Mouse (Mus musculus) liver, postnatal 0 days (tissue): ENCODE data around the gene Cd55. TPM values are rescaled to one million over a fixed set of nuclear protein-coding genes. Genes with fewer than 3 reads are reported as not detected.

ENCODE experiments used
- ATAC-seq: fragments of 200-750 bp; cut with Nextera tagmentation; 2 replicates; pipeline ENCODE4 v1.8.0; 2017; ENCODE audit warnings: mild to moderate bottlenecking, moderate library complexity
- DNase-seq: peaks from one replicate; pipeline ENCODE4 v3.0.0-alpha.2; 2016
- H3K27ac ChIP-seq: fragments of 300-500 bp; sonication (generic); 2 replicates; pipeline ENCODE4 v1.5.1; 2014; ENCODE audit warnings: antibody characterized with exemption, moderate library complexity, mild to moderate bottlenecking, low read depth
- H3K27me3 ChIP-seq: fragments of 300-500 bp; sonication (generic); 2 replicates; pipeline ENCODE4 v1.6.1; 2014; ENCODE audit warnings: low read length, control low read depth, mixed read lengths; ENCODE audit not compliant: insufficient read depth
- H3K36me3 ChIP-seq: fragments of 300-500 bp; sonication (generic); replicated peaks from 2 replicates; pipeline ENCODE4 v1.6.1; 2014; ENCODE audit warnings: mild to moderate bottlenecking, control low read depth, low read length, moderate library complexity, mixed read lengths; ENCODE audit not compliant: insufficient read depth
- H3K4me1 ChIP-seq: fragments of 300-500 bp; sonication (generic); 2 replicates; pipeline ENCODE4 v1.6.1; 2014; ENCODE audit warnings: antibody characterized with exemption, mild to moderate bottlenecking, control low read depth; ENCODE audit not compliant: insufficient read depth
- H3K4me2 ChIP-seq: fragments of 300-500 bp; sonication (generic); 2 replicates; pipeline ENCODE4 v1.6.1; 2014; ENCODE audit warnings: low read depth, mild to moderate bottlenecking, low read length, moderate library complexity, mixed read lengths
- H3K4me3 ChIP-seq: fragments of 300-500 bp; sonication (generic); 2 replicates; pipeline ENCODE4 v1.5.1; 2014; ENCODE audit warnings: low read depth, low read length
- H3K9ac ChIP-seq: fragments of 300-500 bp; sonication (generic); replicated peaks from 2 replicates; pipeline ENCODE4 v1.6.1; 2014; ENCODE audit warnings: mild to moderate bottlenecking, moderate library complexity
- H3K9me3 ChIP-seq: fragments of 300-500 bp; sonication (generic); 2 replicates; pipeline ENCODE4 v1.6.1; 2016; ENCODE audit warnings: mild to moderate bottlenecking, control low read depth, low read length, mixed read lengths
- CTCF ChIP-seq: sonication (generic); IDR thresholded peaks from 2 replicates; pipeline ENCODE4 v1.5.1; 2016; ENCODE audit warnings: antibody characterized with exemption, low read depth
- EP300 ChIP-seq: IDR thresholded peaks from 2 replicates; pipeline ENCODE4 v1.6.1; 2016; ENCODE audit warnings: antibody characterized with exemption, low read depth, mild to moderate bottlenecking
- WGBS: fragments of 180-500 bp; shearing (Covaris S2); extraction: QIAGEN DNeasy Blood & Tissue Kit; methylation state at CpG from one replicate; pipeline ENCODE4 v1.1.7; 2014; ENCODE audit not compliant: insufficient replicate concordance; 5-methylcytosine and 5-hydroxymethylcytosine counted together
- polyA plus RNA-seq: library from polyadenylated mRNA; unstranded; fragments of >200 nt; fragmentation: Nextera tagmentation; extraction: Ambion mirVana; gene quantifications from 2 replicates; pipeline ENCODE4 v1.2.1, GENCODE M21; 2015

Gene Cd55
- 10.7 and 13.2 TPM in 2 replicates for polyA plus RNA-seq

GRCm38 (mm10) chr1:130462084-130462861, at the start of gene Cd55:
TSS of gene Cd55 (minus strand) at chr1:130462744.
- H3K36me3 ChIP-seq = no peaks in the 10 kb centered on the region
- ATAC-seq (peak; percentile 96), DNase-seq (peak; percentile 93)
- TF ChIP-seq EP300 (no peak; the same call in 1 of the 2 replicates), CTCF (peak; percentile 97)
- H3K9ac ChIP-seq = peak within 1 kb of the TSS; percentile 73
- peak within 1 kb of the TSS; percentile 69 for H3K27ac ChIP-seq
- peak within 1 kb of the TSS; percentile 76 for H3K4me3 ChIP-seq
- peak within 1 kb of the TSS; percentile 78 for H3K4me2 ChIP-seq
- no peaks in the 10 kb centered on the region for H3K9me3 ChIP-seq
- peaks cover 6% of the 10 kb centered on the region for H3K4me1 ChIP-seq
- no peaks in the 10 kb centered on the region for H3K27me3 ChIP-seq
- under 1% methylated on average over 45 of the region's 45 CpGs for WGBS

GRCm38 (mm10) chr1:130511823-130512370, 49.4 kb upstream of the Cd55 start:
- 74% methylated on average over 3 of the region's 3 CpGs for WGBS
- ATAC-seq (no peak), DNase-seq (no peak)
- Histone ChIP-seq H3K4me3 (no peak overlapping the region), H3K36me3 (no peaks in the 10 kb centered on the region), H3K27ac (no peak overlapping the region), H3K9ac (no peak overlapping the region), H3K9me3 (no peaks in the 10 kb centered on the region), H3K27me3 (no peaks in the 10 kb centered on the region), H3K4me2 (no peak overlapping the region), H3K4me1 (no peaks in the 10 kb centered on the region; the same call in 1 of the 2 replicates)
- no peak for TF ChIP-seq CTCF
- no peak for TF ChIP-seq EP300

GRCm38 (mm10) chr1:130508957-130509350, 46.4 kb upstream of the Cd55 start:
- Histone ChIP-seq H3K9ac (no peak overlapping the region), H3K4me3 (no peak overlapping the region), H3K36me3 (no peaks in the 10 kb centered on the region), H3K4me1 (no peaks in the 10 kb centered on the region), H3K9me3 (no peaks in the 10 kb centered on the region), H3K27ac (no peak overlapping the region), H3K4me2 (no peak overlapping the region), H3K27me3 (no peaks in the 10 kb centered on the region)
- TF ChIP-seq CTCF (no peak), EP300 (no peak)
- ATAC-seq = no peak
- WGBS = 38% methylated on average over 2 of the region's 2 CpGs
- no peak for DNase-seq

GRCm38 (mm10) chr1:130508030-130508956, 45.7 kb upstream of the Cd55 start:
- Histone ChIP-seq H3K9ac (no peak overlapping the region), H3K4me1 (no peaks in the 10 kb centered on the region), H3K4me2 (no peak overlapping the region), H3K36me3 (no peaks in the 10 kb centered on the region), H3K27me3 (no peaks in the 10 kb centered on the region), H3K27ac (no peak overlapping the region), H3K9me3 (no peaks in the 10 kb centered on the region), H3K4me3 (no peak overlapping the region)
- ATAC-seq (peak; percentile 90), DNase-seq (no peak)
- WGBS = 55% methylated on average over 6 of the region's 6 CpGs
- TF ChIP-seq EP300 (peak; percentile 74), CTCF (no peak)

GRCm38 (mm10) chr1:130507408-130507807, 44.9 kb upstream of the Cd55 start:
- H3K4me1 ChIP-seq = no peaks in the 10 kb centered on the region
- WGBS = 60% methylated on average over 2 of the region's 2 CpGs
- H3K4me3 ChIP-seq = no peak overlapping the region
- no peak overlapping the region for H3K27ac ChIP-seq
- H3K36me3 ChIP-seq = no peaks in the 10 kb centered on the region
- no peak for ATAC-seq
- no peak overlapping the region for H3K9ac ChIP-seq
- H3K4me2 ChIP-seq = no peak overlapping the region
- H3K27me3 ChIP-seq = no peaks in the 10 kb centered on the region
- H3K9me3 ChIP-seq = no peaks in the 10 kb centered on the region
- no peak for DNase-seq
- TF ChIP-seq CTCF = no peak

- WGBS = 73% methylated on average over 2 of the region's 2 CpGs
- Histone ChIP-seq H3K9ac (no peak overlapping the region), H3K4me2 (no peak overlapping the region), H3K36me3 (no peaks in the 10 kb centered on the region), H3K9me3 (no peaks in the 10 kb centered on the region), H3K4me1 (no peaks in the 10 kb centered on the region), H3K27me3 (no peaks in the 10 kb centered on the region), H3K4me3 (no peak overlapping the region), H3K27ac (no peak overlapping the region)
- ATAC-seq = no peak
- TF ChIP-seq CTCF = no peak
- DNase-seq = no peak
Observed at GRCm38 (mm10) chr1:130499962-130500361, 37.4 kb upstream of the Cd55 start.
